Mouse (Mus musculus) B cell, adult 2 months (primary cell): ENCODE data around the gene Cwc22.

Experiments used
- DNase-seq, 2 experiments: peaks; one replicate each; pipeline ENCODE4 v3.0.0; 2022

Gene Cwc22

DNA sequence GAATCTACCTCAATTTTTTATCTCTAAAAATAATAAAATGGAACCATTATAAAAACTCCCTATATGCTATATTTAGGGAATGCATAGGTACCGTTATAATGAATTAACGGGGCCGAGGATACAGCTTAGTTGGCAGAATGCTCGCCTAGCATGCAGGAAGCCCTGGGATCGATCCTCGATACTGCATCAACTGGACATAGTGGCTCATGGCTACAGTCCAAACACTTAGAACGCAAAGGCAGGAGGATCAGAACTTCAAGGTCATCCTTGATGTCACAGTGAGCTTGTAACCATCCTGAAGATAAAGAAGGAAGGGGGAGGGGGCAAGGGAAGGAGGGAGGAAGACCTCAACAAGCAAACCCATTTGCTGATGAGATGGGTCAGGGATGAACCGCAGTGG, 23.0 kb downstream of the Cwc22 start:
- DNase-seq, result no peak

DNA sequence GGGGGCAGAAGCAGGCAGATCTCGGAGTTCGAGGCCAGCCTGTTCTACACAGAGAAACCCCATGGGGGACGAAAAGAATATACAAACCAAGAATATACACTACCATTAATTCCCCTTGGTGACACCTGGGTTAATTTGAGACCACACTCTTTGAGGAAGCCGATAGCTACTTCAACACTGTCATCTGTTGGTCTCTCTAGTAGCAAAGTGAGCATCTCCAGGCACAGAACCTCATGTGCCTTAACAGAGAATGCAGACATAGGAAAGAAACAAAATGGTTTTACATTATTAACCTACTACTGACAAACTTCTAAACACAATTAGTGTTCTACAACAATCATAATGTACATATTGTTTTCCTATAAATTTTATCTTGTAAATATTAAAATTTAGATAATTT, 24.9 kb downstream of the Cwc22 start:
- DNase-seq, result no peak

DNA sequence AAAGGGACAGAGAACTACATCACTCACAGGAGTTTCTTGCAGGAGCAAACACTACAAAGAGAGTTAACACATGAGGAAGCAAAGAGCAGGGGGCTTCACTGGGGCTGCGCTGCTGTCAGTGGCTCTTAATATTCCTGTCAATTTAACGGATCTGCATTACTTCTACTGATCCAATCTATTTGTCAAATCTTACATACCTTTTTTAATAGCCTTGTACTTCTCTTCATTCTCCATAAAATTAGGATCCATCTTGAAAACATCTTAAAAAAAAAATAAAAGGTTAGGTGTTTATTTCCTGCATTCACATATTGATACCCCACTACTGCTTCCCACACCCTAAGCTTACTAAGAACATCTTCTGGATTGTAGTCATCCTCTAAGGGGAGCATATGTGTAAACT, 25.6 kb downstream of the Cwc22 start:
- no peak for DNase-seq

- no peak for DNase-seq
Observed at GRCm38 (mm10) chr2:77918474-77918873, 27.7 kb downstream of the Cwc22 start.

DNA sequence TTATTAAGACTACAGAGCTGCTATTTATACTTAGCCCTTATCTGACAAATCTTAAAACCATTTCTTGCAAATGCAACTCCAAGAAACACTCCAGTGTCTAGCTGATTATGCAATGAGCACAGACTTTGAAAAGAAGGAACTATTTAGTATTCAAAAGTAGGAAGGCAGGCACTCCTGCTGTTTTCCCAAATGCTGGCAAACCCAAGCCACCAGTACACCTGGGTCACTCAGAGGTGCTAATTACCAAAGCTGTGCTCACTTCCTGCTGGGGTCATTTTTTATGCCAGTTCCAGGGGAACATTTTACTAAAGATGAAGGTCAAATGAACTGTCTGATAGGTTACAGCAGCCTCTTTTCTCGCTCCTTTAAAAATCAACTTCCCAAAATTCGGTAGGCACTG, 28.2 kb downstream of the Cwc22 start:
- no peak for DNase-seq

DNA sequence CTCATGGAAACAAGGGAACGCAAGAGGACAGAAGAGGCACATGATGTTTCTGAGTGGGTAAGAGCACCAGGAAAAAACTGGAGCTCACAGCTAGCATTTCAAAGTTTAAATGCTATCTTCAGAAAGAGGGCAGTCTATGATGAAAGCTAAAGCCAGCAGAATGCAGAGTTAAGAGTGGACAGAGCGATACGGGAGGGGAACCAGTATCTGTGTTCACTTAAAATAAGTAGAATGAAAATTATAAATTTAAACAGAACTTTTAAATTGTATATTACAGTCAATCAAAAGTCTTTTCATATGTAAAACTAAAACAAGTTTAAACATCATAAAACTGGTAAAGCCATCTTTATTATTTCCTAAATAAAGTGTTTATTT, 28.8 kb downstream of the Cwc22 start:
- no peak for DNase-seq

DNA sequence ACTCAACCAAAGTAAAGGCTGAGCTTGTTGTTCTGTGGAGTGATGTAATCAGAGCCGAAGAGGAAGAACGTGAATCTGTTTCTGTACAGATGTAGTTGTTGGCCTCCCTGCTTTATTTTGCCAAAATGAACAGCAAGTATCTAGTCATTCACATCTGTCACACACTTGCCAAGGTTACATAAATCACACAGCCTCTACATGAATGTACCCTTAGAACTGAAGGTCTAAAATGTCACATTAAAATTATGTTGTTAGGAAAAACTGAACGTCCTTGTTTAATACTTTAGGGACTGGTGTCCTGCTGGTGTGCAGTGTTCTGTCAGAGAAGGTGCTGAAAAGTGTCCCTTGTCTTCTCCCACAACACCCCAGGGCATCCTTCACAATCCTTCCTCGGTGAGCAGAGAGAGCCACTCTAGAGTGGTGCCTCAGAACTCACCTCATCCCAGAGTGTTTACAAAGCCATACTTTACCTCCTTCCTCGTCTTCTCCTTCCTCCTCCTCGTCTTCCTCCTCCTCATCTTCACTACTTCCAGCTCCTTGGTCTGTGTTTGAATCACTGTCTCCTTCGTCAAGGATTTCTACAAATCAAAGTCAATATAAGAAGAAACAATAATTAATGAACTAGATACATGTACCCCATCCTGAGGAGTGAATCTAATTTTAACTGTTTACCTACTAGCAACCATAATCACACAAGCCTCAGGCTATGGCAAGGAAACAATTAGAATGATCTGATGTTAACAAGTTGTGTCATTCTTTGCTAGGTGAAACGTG, 29.4 kb downstream of the Cwc22 start:
- no peak for DNase-seq

DNA sequence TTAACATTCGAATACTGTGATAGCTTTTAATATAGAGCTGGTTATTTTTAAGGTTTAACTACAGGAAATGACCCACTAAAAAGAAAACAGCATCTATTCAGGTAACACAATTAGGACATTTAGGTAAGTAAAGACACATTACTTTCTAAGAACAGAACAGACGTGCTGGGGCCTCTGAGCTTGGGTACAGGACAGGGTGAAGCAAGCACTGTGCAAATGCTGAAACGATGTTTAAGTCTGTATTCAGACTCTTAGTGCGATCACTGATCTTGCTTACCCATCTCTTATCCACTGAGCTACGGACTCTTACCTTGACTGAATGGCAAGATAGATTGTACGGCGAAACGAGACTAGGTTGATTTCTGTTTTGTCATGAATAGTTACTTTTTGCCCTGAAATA, 31.0 kb downstream of the Cwc22 start:
- no peak for DNase-seq

GRCm38 (mm10) chr2:77913628-77914027, 32.5 kb downstream of the Cwc22 start:
- no peak for DNase-seq

- DNase-seq, result no peak
Observed at GRCm38 (mm10) chr2:77912197-77912596, 34.0 kb downstream of the Cwc22 start.

- DNase-seq, result no peak
Observed at GRCm38 (mm10) chr2:77911452-77911851, 34.7 kb downstream of the Cwc22 start.

DNA sequence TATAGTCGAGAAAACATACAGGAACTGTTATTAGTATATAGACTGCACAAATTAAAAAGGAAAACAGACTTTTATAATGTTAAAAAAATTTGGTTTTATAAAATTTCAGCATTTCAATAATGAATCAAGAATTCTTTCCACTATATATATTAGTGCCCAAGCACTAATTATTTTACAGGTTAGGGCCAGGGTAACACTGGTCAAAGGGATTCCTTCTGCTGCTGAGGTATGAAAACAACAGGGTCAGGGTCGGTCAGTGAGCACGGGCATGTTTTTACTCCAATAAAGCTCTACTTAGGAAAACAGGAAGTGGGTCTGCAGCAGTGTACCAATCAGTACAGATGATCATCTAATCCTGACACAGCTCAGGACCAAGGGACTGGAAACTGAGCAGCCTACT, 36.0 kb downstream of the Cwc22 start:
- DNase-seq, result no peak

DNA sequence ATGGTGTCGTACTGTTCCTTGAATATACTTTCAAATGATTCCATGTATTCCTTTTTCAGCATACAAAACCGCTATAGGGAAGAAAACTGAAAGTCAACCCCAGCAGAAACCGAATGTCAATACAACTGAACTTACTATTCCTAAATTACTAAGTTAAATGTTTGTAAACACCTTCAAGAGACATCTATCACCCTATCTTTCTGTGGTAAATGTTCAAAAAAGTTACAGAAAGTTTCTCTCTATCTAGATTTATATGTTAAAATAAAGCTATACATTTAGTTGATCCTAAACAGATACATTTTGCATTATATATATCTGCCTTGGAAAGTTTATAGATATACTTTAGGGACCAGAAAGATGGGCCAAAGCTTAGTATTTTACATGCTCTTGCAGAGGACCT, 39.0 kb downstream of the Cwc22 start:
- no peak for DNase-seq

GRCm38 (mm10) chr2:77905023-77905422, 41.2 kb downstream of the Cwc22 start:
- DNase-seq, result peak in 1 of 2 experiments; percentile 19

DNA sequence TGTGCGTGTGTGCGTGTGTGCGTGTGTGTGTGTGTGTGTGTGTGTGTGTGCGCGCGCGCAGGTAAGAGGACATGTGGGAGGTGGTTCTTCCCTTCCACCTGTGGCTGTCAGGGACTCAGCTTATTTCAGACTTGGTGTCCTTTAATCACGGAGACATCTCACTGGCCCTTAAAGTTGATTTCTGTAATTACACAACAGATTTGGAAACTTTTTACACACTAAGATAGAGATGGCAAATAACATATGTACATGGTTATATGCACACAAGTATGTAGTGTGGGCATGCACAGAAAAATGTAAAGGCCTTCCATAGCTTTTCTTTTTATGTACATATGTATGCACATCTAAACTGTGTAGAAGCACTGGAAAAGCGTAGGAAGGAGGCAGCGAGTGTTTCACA, 41.7 kb downstream of the Cwc22 start:
- no peak for DNase-seq

DNA sequence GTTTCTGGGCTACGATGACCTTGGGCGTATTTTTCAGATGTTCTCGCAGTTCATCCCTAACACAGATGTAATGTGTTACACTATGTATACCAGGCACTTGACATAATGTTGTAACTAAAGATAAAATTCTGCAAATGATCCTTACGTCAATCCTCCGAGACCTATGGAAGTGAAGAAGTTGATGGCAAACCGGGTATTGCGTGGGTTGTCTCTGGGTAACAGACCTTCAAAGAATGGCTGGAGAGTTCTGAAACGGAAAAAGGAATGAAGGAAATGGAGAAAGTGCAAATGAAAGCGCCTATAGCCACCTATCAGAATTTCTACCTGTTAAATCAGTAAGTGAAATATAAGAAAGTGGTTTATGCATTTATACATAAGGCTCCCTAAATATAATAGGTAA, 42.2 kb downstream of the Cwc22 start:
- DNase-seq, result no peak

DNA sequence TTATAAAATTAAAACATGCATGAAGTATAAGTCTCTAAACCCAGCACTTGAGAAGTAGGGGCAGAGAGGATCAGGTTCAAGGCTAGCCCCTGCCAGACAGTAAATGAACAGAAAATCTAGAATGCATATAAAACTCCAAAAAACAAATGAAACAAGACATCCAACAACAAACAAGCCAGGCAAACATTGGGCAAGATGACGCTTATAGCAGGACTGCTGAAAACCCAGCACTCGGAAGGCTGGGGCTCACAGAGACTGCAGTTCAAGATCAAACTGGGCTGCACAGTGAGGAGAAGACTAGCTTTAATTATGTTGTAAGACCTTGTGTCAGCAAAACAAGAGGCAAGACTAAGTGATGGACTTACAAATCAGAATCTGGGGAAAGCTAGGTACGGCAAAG, 43.1 kb downstream of the Cwc22 start:
- DNase-seq, result no peak

DNA sequence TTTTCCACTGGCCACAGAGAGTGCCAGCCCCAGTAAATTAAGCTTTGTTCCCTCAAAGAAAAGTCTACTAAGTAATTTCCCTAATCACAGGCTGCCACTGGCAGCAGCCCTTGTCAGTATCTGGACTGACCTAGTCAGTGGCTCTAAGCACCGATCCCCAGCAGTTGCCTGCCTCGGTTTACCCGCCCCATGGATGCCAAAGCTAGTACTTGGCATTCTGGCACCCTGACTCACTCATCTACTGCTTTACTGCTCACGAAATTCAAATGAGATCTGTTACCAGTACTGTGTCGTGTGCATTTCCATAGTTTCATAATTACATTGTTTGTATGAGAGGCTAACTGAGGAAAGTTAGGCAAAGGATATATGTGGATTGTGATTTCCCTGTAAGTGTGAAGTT, 44.9 kb downstream of the Cwc22 start:
- no peak for DNase-seq

GRCm38 (mm10) chr2:77900741-77901140, 45.4 kb downstream of the Cwc22 start:
- DNase-seq, result no peak

DNA sequence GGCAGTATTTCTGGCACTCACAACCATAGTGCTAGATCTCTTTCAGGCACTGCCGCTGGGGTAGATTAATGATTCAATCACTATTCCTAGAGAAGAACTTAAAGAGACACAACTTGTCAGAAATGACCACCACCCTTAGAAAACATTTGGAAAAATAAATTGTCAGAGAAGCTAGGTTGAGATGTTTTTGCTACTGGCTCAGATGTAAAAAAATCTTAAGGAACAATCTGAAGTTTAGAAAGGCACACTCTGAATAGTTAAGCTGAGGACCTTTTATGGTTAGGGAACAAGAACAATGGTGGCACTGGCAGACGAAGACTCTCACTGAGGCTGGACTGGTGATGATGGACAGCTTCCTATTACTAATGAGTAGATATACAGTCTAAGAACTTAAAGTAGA, 46.1 kb downstream of the Cwc22 start:
- DNase-seq, result no peak

DNA sequence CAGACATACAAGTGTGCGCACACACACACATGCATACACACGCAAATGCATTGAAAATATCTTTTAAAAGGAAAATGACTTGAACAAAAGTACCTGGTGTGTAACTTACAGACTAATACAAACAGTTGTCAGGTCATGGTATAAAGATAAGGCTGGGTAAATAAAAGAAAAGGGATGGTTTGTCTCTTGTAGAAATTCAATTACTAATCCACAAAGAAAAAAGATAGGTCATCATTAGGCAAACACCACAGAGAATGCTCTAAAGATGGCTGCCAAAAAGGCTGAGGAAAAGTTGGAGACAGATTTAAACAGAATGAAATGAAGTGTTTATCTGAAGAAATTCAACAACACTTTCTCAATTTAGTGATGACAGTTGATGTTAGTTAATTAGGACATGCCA, 47.7 kb downstream of the Cwc22 start:
- no peak for DNase-seq

DNA sequence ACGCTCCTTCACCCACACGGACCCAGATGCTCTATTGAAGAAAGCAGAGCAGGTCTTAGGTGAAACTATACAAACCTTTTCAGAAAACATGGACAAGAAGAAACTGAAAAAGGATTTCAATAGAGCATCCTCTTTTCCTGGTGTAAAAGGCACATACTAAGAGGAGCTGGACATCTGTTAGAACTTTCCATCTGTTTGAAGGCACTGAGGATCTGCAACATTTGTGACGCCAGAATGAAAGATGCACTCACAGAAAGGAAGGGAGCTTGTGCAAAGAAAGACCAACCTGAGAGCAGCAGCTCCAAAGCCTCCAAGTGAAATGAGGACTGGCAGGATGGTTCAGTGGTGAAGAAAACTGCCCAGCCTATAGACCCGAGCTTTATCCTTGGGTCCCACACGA, 48.2 kb downstream of the Cwc22 start:
- DNase-seq, result no peak

GRCm38 (mm10) chr2:77897558-77897899, 48.6 kb downstream of the Cwc22 start:
- no peak for DNase-seq

DNA sequence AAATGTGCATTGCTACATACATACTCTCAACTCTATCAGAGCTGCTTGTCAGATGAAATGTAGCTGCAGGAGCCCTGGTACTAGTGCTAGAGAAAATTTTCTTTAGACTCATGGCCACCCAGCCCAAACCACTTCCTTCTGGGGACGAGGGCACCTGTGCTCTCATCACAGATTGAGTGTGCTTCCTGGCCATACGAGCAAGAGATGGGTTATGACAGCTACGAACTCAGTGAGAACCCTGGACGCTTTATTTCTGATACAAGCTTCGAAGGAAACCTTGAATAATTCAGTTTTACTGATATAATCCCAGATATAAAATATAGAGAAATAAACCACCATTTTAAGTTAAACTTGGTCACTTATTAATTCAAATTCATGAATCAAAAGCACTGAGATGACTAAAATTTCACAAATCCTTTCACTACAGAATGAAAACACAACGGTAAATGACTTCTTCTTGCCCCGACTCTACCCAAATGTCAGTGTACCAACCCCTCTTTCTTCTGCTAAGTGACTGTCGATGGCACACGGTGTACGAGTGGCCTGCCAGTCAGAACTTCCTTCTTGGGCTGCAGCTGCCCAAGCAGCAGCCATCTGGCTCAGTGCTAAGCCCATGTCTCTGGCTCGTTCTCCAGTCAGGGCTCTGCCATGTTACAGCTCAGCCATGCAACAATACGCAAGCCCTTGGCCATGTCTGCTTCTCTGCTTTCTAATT, 49.2 kb downstream of the Cwc22 start:
- no peak for DNase-seq
